Mouse (Mus musculus) neural tube, embryonic 15.5 days (tissue): ENCODE measurements at regions not wholly inside any gene's neighbourhood (a gene's known extent, or its start where the extent isn't known, plus 50 kb on each side); places are given as distances from the start of the nearest gene placed in this dataset.

Source experiments
- ATAC-seq: fragments of 200-750 bp; cut with Nextera tagmentation; 2 replicates; pipeline ENCODE4 v1.8.0; 2017; ENCODE audit warnings: mild to moderate bottlenecking, moderate TSS enrichment, moderate library complexity; ENCODE audit not compliant: low FRiP score
- H3K27ac ChIP-seq: fragments of 300-500 bp; sonication (generic); replicated peaks from 2 replicates; pipeline ENCODE4 v1.5.1; 2015; ENCODE audit warnings: mild to moderate bottlenecking, inconsistent platforms
- H3K27me3 ChIP-seq: fragments of 300-500 bp; sonication (generic); replicated peaks from 2 replicates; pipeline ENCODE4 v1.6.1; 2015; ENCODE audit warnings: inconsistent platforms
- H3K36me3 ChIP-seq: fragments of 300-500 bp; sonication (generic); 2 replicates; pipeline ENCODE4 v1.6.1; 2015; ENCODE audit warnings: inconsistent platforms
- H3K4me1 ChIP-seq: fragments of 300-500 bp; sonication (generic); 2 replicates; pipeline ENCODE4 v1.6.1; 2015; ENCODE audit warnings: inconsistent platforms
- H3K4me2 ChIP-seq: fragments of 300-500 bp; sonication (generic); 2 replicates; pipeline ENCODE4 v1.6.1; 2015; ENCODE audit warnings: inconsistent platforms, mild to moderate bottlenecking, moderate library complexity
- H3K4me3 ChIP-seq: fragments of 300-500 bp; sonication (generic); replicated peaks from 2 replicates; pipeline ENCODE4 v1.5.1; 2015; ENCODE audit warnings: mild to moderate bottlenecking, inconsistent platforms
- H3K9ac ChIP-seq: fragments of 300-500 bp; sonication (generic); replicated peaks from 2 replicates; pipeline ENCODE4 v1.6.1; 2015; ENCODE audit warnings: mild to moderate bottlenecking, inconsistent platforms
- H3K9me3 ChIP-seq: fragments of 300-500 bp; sonication (generic); replicated peaks from 2 replicates; pipeline ENCODE4 v1.6.1; 2016; ENCODE audit warnings: inconsistent platforms
- WGBS: fragments of 180-500 bp; shearing (Covaris S2); methylation state at CpG from one replicate; pipeline ENCODE4 v1.1.7; 2015; ENCODE audit warnings: mixed read lengths; 5-methylcytosine and 5-hydroxymethylcytosine counted together

- Histone ChIP-seq H3K4me1 (no peaks in the 10 kb centered on the region), H3K9ac (no peak overlapping the region), H3K27me3 (no peaks in the 10 kb centered on the region), H3K4me2 (no peak overlapping the region), H3K4me3 (no peak overlapping the region), H3K36me3 (no peaks in the 10 kb centered on the region), H3K9me3 (no peaks in the 10 kb centered on the region), H3K27ac (no peak overlapping the region)
- 64% methylated on average over 3 of the region's 3 CpGs for WGBS
- no peak for ATAC-seq
These were observed 630.2 kb downstream of the Inhba start for GRCm38 (mm10) chr13:16641611-16642449.

DNA sequence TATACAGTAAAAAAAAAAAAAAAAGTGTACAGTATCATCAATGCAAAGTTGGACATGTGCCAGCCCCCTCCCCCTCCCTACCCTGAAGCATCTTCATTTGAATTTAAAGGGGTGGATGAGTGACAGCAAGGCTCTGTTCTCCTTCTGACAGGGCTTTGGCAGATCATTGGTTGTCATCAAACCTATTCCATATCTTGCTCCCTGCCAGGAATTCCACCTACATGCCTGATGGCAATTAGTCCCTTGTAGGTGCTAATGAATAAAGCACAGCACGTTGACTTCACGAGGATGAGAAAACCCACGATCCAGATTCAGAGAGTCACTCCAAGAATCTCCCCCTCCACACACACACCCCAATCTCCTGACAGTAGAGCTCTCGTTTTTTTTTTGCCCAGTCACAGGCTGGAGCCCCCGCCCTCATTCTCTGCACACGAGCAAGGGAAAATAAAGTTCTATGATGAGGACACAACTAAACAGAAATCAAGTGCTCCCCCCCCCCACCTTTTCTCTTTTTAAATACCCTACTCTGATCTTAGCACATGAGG is 630.9 kb downstream of the Inhba start:
- no peak overlapping the region for H3K4me3 ChIP-seq
- no peak overlapping the region for H3K4me2 ChIP-seq
- no peak for ATAC-seq
- H3K4me1 ChIP-seq: no peaks in the 10 kb centered on the region
- WGBS: 57% methylated on average over 6 of the region's 6 CpGs
- no peak overlapping the region for H3K9ac ChIP-seq
- no peaks in the 10 kb centered on the region for H3K36me3 ChIP-seq
- no peaks in the 10 kb centered on the region for H3K9me3 ChIP-seq
- no peaks in the 10 kb centered on the region for H3K27me3 ChIP-seq
- no peak overlapping the region for H3K27ac ChIP-seq

- H3K36me3 ChIP-seq: no peaks in the 10 kb centered on the region
- H3K27ac ChIP-seq: no peak overlapping the region
- H3K27me3 ChIP-seq: no peaks in the 10 kb centered on the region
- no peak overlapping the region for H3K4me2 ChIP-seq
- no peaks in the 10 kb centered on the region for H3K4me1 ChIP-seq
- H3K9me3 ChIP-seq: no peaks in the 10 kb centered on the region
- no peak for ATAC-seq
- H3K4me3 ChIP-seq: no peak overlapping the region
- WGBS: 75% methylated on average over 3 of the region's 3 CpGs
- H3K9ac ChIP-seq: no peak overlapping the region
These were observed 633.7 kb downstream of the Inhba start for GRCm38 (mm10) chr13:16645311-16645710.

GRCm38 (mm10) chr13:16646056-16646455 is 634.4 kb downstream of the Inhba start:
- H3K36me3 ChIP-seq: no peaks in the 10 kb centered on the region
- no peak overlapping the region for H3K27ac ChIP-seq
- no peaks in the 10 kb centered on the region for H3K27me3 ChIP-seq
- no peak overlapping the region for H3K4me2 ChIP-seq
- no peak overlapping the region for H3K9ac ChIP-seq
- no peaks in the 10 kb centered on the region for H3K4me1 ChIP-seq
- H3K9me3 ChIP-seq: no peaks in the 10 kb centered on the region
- ATAC-seq: no peak
- no peak overlapping the region for H3K4me3 ChIP-seq

- Histone ChIP-seq H3K27ac (no peak overlapping the region), H3K4me2 (no peak overlapping the region), H3K36me3 (no peaks in the 10 kb centered on the region), H3K27me3 (no peaks in the 10 kb centered on the region), H3K9ac (no peak overlapping the region), H3K4me1 (no peaks in the 10 kb centered on the region), H3K9me3 (no peaks in the 10 kb centered on the region), H3K4me3 (no peak overlapping the region)
- no peak for ATAC-seq
These were observed 635.0 kb downstream of the Inhba start for GRCm38 (mm10) chr13:16646649-16647048.

GRCm38 (mm10) chr13:16656110-16656509 is 644.5 kb downstream of the Inhba start:
- Histone ChIP-seq H3K4me1 (no peaks in the 10 kb centered on the region), H3K27ac (no peak overlapping the region), H3K36me3 (no peaks in the 10 kb centered on the region), H3K4me2 (no peak overlapping the region), H3K9me3 (no peaks in the 10 kb centered on the region), H3K9ac (no peak overlapping the region), H3K27me3 (no peaks in the 10 kb centered on the region), H3K4me3 (no peak overlapping the region)
- ATAC-seq: no peak
- 83% methylated on average over 4 of the region's 4 CpGs for WGBS

DNA sequence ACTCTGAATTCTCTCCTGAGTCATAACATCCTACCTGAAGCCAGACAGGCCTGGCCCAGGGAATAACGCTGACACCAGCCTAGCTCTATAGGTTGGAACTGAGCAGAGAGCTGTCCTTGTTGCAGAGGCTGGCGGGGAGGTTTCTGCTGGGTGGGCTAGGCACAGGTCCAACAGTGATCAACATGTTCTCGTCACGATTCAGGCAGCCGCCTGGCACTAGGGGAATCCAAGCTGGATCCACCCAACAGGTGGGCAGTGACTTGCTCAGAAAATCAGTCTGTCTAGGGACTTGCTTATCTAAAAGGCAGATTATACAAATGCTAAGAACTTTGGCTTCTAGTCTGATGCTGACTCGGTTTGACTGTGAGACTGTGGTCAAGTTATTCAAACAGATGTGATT is 648.2 kb downstream of the Inhba start:
- H3K4me1 ChIP-seq: no peaks in the 10 kb centered on the region
- no peak overlapping the region for H3K4me2 ChIP-seq
- no peak overlapping the region for H3K4me3 ChIP-seq
- H3K9ac ChIP-seq: no peak overlapping the region
- no peak for ATAC-seq
- WGBS: 84% methylated on average over 6 of the region's 6 CpGs
- H3K36me3 ChIP-seq: no peaks in the 10 kb centered on the region
- H3K27me3 ChIP-seq: no peaks in the 10 kb centered on the region
- H3K27ac ChIP-seq: no peak overlapping the region
- no peaks in the 10 kb centered on the region for H3K9me3 ChIP-seq

DNA sequence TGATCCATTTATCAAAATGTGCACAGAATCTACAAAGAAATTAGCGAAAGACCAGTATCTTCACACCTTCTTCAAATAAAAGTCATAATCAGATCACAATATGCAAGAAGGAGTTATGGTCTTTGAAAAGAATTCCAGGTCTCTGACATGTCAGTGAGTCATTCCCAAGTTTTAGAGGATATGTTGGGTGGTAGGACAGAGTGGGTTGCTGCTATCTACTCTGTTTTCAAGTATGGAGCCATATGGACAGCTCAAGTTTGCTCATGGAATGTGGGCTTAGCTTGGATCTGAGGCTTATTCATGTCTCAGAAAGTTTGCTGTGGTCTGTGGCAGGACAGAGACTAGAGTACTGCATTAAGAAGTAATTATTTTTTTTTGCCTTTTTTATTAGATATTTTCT is 657.0 kb downstream of the Inhba start:
- no peak for ATAC-seq
- Histone ChIP-seq H3K27ac (no peak overlapping the region), H3K4me3 (no peak overlapping the region), H3K36me3 (no peaks in the 10 kb centered on the region), H3K9me3 (no peaks in the 10 kb centered on the region), H3K9ac (no peak overlapping the region), H3K4me2 (no peak overlapping the region), H3K27me3 (no peaks in the 10 kb centered on the region), H3K4me1 (no peaks in the 10 kb centered on the region)
- WGBS: 93% methylated on average over 1 of the region's 1 CpGs

GRCm38 (mm10) chr13:16669281-16669680 is 657.6 kb downstream of the Inhba start:
- H3K27ac ChIP-seq: no peak overlapping the region
- 100% methylated on average over 1 of the region's 1 CpGs for WGBS

GRCm38 (mm10) chr13:16670047-16670733 is 658.5 kb downstream of the Inhba start:
- H3K27me3 ChIP-seq: no peaks in the 10 kb centered on the region
- no peak overlapping the region for H3K9ac ChIP-seq
- no peak overlapping the region for H3K4me2 ChIP-seq
- no peak overlapping the region for H3K27ac ChIP-seq
- ATAC-seq: no peak
- H3K36me3 ChIP-seq: no peaks in the 10 kb centered on the region
- H3K9me3 ChIP-seq: no peaks in the 10 kb centered on the region
- WGBS: 89% methylated on average over 5 of the region's 5 CpGs
- no peaks in the 10 kb centered on the region for H3K4me1 ChIP-seq
- no peak overlapping the region for H3K4me3 ChIP-seq

More at GRCm38 (mm10) chr13:16669281-16669680, 657.6 kb downstream of the Inhba start:
- Histone ChIP-seq H3K27me3 (no peaks in the 10 kb centered on the region), H3K9me3 (no peaks in the 10 kb centered on the region), H3K36me3 (no peaks in the 10 kb centered on the region), H3K4me3 (no peak overlapping the region), H3K9ac (no peak overlapping the region), H3K4me1 (no peaks in the 10 kb centered on the region), H3K4me2 (no peak overlapping the region)
- ATAC-seq: no peak

- Histone ChIP-seq H3K27ac (no peak overlapping the region), H3K27me3 (no peaks in the 10 kb centered on the region), H3K4me3 (no peak overlapping the region), H3K9me3 (no peaks in the 10 kb centered on the region), H3K9ac (no peak overlapping the region), H3K4me1 (no peaks in the 10 kb centered on the region), H3K36me3 (no peaks in the 10 kb centered on the region), H3K4me2 (no peak overlapping the region)
- no peak for ATAC-seq
These were observed 659.1 kb downstream of the Inhba start for GRCm38 (mm10) chr13:16670736-16671135.

- WGBS: 92% methylated on average over 1 of the region's 1 CpGs
- Histone ChIP-seq H3K4me1 (no peaks in the 10 kb centered on the region), H3K27me3 (no peaks in the 10 kb centered on the region), H3K4me3 (no peak overlapping the region), H3K27ac (no peak overlapping the region), H3K9ac (no peak overlapping the region), H3K36me3 (no peaks in the 10 kb centered on the region), H3K9me3 (no peaks in the 10 kb centered on the region), H3K4me2 (no peak overlapping the region)
- ATAC-seq: no peak
These were observed 665.2 kb downstream of the Inhba start for GRCm38 (mm10) chr13:16676873-16677272.
